Mouse (Mus musculus) heart, postnatal 0 days (tissue): ENCODE measurements around the gene Fbxo42. TPM values are rescaled to one million over a fixed set of nuclear protein-coding genes. Genes with fewer than 3 reads are reported as not detected.

ENCODE experiments used
- ATAC-seq: fragments of 200-750 bp; cut with Nextera tagmentation; 2 replicates; pipeline ENCODE4 v1.8.0; 2017; ENCODE audit warnings: low read depth, moderate number of reproducible peaks, moderate library complexity; ENCODE audit not compliant: insufficient read depth
- DNase-seq: peaks from one replicate; pipeline ENCODE4 v3.0.0-alpha.2; 2016; ENCODE audit warnings: low spot score
- H3K27ac ChIP-seq: fragments of 300-500 bp; sonication (generic); 2 replicates; pipeline ENCODE4 v1.5.1; 2014; ENCODE audit warnings: low read depth, mild to moderate bottlenecking
- H3K27me3 ChIP-seq: fragments of 300-500 bp; sonication (generic); 2 replicates; pipeline ENCODE4 v1.6.1; 2014; ENCODE audit warnings: low read length, mixed read lengths; ENCODE audit not compliant: control insufficient read depth, insufficient read depth
- H3K36me3 ChIP-seq: fragments of 300-500 bp; sonication (generic); replicated peaks from 2 replicates; pipeline ENCODE4 v1.6.1; 2014; ENCODE audit warnings: low read length, mixed read lengths; ENCODE audit not compliant: control insufficient read depth, insufficient read depth
- H3K4me1 ChIP-seq: fragments of 300-500 bp; sonication (generic); 2 replicates; pipeline ENCODE4 v1.6.1; 2014; ENCODE audit warnings: antibody characterized with exemption; ENCODE audit not compliant: control insufficient read depth, insufficient read depth
- H3K4me2 ChIP-seq: fragments of 300-500 bp; sonication (generic); 2 replicates; pipeline ENCODE4 v1.6.1; 2014; ENCODE audit warnings: low read depth, mild to moderate bottlenecking, low read length, moderate library complexity
- H3K4me3 ChIP-seq: fragments of 300-500 bp; sonication (generic); 2 replicates; pipeline ENCODE4 v1.5.1; 2014; ENCODE audit warnings: low read depth, low read length
- H3K9ac ChIP-seq: fragments of 300-500 bp; sonication (generic); replicated peaks from 2 replicates; pipeline ENCODE4 v1.6.1; 2014; ENCODE audit warnings: low read depth, low read length, mixed read lengths
- H3K9me3 ChIP-seq: fragments of 300-500 bp; sonication (generic); replicated peaks from 2 replicates; pipeline ENCODE4 v1.6.1; 2016; ENCODE audit warnings: low read length; ENCODE audit not compliant: control insufficient read depth
- CTCF ChIP-seq: IDR thresholded peaks from 2 replicates; pipeline ENCODE4 v1.5.1; 2016; ENCODE audit warnings: antibody characterized with exemption, control low read depth, low read depth
- EP300 ChIP-seq: IDR thresholded peaks from 2 replicates; pipeline ENCODE4 v1.6.1; 2016; ENCODE audit warnings: antibody characterized with exemption, low read depth
- WGBS: fragments of 180-500 bp; shearing (Covaris S2); extraction: QIAGEN DNeasy Blood & Tissue Kit; methylation state at CpG from one replicate; pipeline ENCODE4 v1.1.7; 2014; 5-methylcytosine and 5-hydroxymethylcytosine counted together
- polyA plus RNA-seq: library from polyadenylated mRNA; unstranded; fragments of >200 nt; fragmentation: Nextera tagmentation; extraction: Ambion mirVana; gene quantifications from 2 replicates; pipeline ENCODE4 v1.2.1, GENCODE M21; 2015
- total RNA-seq: library from RNA; depleted of rRNA; stranded (reverse); fragments of >200 nt; gene quantifications from 2 replicates; pipeline ENCODE4 v1.2.3, GENCODE M21; 2014; ENCODE audit warnings: low replicate concordance

The Fbxo42 gene
- total and polyA plus RNA-seq, 2 experiments from 2014 or later = 9.1 to 9.5 TPM

GRCm38 (mm10) chr4:141238492-141239387 lies 91.0 kb downstream of the Fbxo42 start:
- H3K9ac ChIP-seq = no peak overlapping the region
- H3K27ac ChIP-seq = no peak overlapping the region
- no peaks in the 10 kb centered on the region for H3K36me3 ChIP-seq
- peak overlapping the region; percentile 38 for H3K4me3 ChIP-seq
- no peaks in the 10 kb centered on the region for H3K9me3 ChIP-seq
- peaks cover 43% of the 10 kb centered on the region for H3K27me3 ChIP-seq
- WGBS = 8% methylated on average over 20 of the region's 20 CpGs
- DNase-seq (no peak), ATAC-seq (no peak)
- TF ChIP-seq CTCF (no peak), EP300 (no peak)
- peak overlapping the region; percentile 63 for H3K4me2 ChIP-seq
- peaks cover 13% of the 10 kb centered on the region; the same call in 1 of the 2 replicates for H3K4me1 ChIP-seq

- TF ChIP-seq CTCF (no peak), EP300 (no peak)
- Histone ChIP-seq H3K9me3 (no peaks in the 10 kb centered on the region), H3K4me2 (peak within 1 kb of the TSS; percentile 63), H3K27ac (peak within 1 kb of the TSS; percentile 56; the same call in 1 of the 2 replicates), H3K27me3 (peaks cover 44% of the 10 kb centered on the region), H3K36me3 (no peaks in the 10 kb centered on the region), H3K4me3 (peak within 1 kb of the TSS; percentile 38), H3K4me1 (peaks cover 13% of the 10 kb centered on the region; the same call in 1 of the 2 replicates), H3K9ac (no peak within 1 kb of the TSS)
- 1% methylated on average over 29 of the region's 31 CpGs for WGBS
- DNase-seq = peak; percentile 86
- ATAC-seq = peak; percentile 90
These were observed 91.8 kb downstream of the Fbxo42 start, which contains the start of gene Arhgef19 for GRCm38 (mm10) chr4:141239388-141240125. Gene Arhgef19, plus strand, starts transcription at chr4:141239499.

GRCm38 (mm10) chr4:141240617-141241016 lies 92.9 kb downstream of the Fbxo42 start:
- H3K27ac ChIP-seq = no peak overlapping the region
- H3K9ac ChIP-seq = no peak overlapping the region
- ATAC-seq = no peak
- no peaks in the 10 kb centered on the region for H3K9me3 ChIP-seq
- H3K4me2 ChIP-seq = peak overlapping the region; percentile 63; the same call in 1 of the 2 replicates
- peak; percentile 22 for DNase-seq
- H3K36me3 ChIP-seq = no peaks in the 10 kb centered on the region
- H3K4me1 ChIP-seq = peaks cover 13% of the 10 kb centered on the region; the same call in 1 of the 2 replicates
- no peak overlapping the region for H3K4me3 ChIP-seq
- peaks cover 44% of the 10 kb centered on the region for H3K27me3 ChIP-seq
- TF ChIP-seq CTCF = no peak
- TF ChIP-seq EP300 = no peak
- WGBS = 4% methylated on average over 14 of the region's 14 CpGs

- Histone ChIP-seq H3K4me3 (no peak overlapping the region), H3K4me2 (no peak overlapping the region), H3K9me3 (no peaks in the 10 kb centered on the region), H3K9ac (no peak overlapping the region), H3K4me1 (peaks cover 15% of the 10 kb centered on the region; the same call in 1 of the 2 replicates), H3K27ac (no peak overlapping the region), H3K27me3 (peaks cover 55% of the 10 kb centered on the region), H3K36me3 (no peaks in the 10 kb centered on the region)
- no peak for ATAC-seq
- 33% methylated on average over 15 of the region's 15 CpGs for WGBS
- no peak for DNase-seq
- TF ChIP-seq EP300 (no peak), CTCF (no peak)
These were observed 94.1 kb downstream of the Fbxo42 start for GRCm38 (mm10) chr4:141241861-141242260.

- H3K9ac ChIP-seq = no peak overlapping the region
- peaks cover 21% of the 10 kb centered on the region; the same call in 1 of the 2 replicates for H3K4me1 ChIP-seq
- no peak overlapping the region for H3K27ac ChIP-seq
- 16% methylated on average over 10 of the region's 11 CpGs for WGBS
- no peak for DNase-seq
- TF ChIP-seq CTCF (no peak), EP300 (no peak)
- H3K4me3 ChIP-seq = no peak overlapping the region
- H3K27me3 ChIP-seq = peaks cover 60% of the 10 kb centered on the region
- no peaks in the 10 kb centered on the region for H3K9me3 ChIP-seq
- H3K4me2 ChIP-seq = no peak overlapping the region
- ATAC-seq = no peak
- H3K36me3 ChIP-seq = no peaks in the 10 kb centered on the region
These were observed 95.0 kb downstream of the Fbxo42 start for GRCm38 (mm10) chr4:141242651-141243241.
